8 mouse cellular contexts compared by ENCODE assay signal in the genomic region with DNA sequence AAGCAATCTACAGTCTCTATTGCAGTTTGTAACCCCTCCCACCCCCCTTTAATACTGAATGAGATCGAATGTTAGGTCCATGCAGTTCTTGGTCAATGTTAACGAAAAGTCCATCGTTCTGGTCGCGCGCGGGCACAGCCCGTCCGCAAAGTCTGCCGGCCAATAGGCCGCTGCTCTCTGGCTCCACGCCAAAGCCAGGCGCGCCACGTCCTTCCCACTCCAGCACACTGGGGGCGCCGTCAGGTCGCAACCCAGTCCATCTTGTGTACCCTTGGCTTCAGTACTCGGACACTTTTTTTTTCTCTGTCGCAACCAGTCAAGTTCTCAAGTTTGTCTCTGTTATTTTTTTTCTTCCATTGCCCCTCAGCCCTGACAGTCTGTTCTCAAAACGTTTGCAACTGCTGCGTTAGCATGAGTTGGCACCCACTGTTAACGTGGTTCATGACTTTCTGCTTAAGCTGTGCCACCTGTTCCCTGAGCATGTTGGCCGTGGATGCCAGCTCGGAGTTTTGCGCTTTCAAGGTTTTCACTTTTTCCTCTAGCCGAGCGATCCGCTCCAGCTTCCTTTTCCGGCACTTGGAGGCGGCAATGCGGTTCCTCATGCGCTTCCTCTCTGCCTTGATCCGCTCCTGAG. TPM values are rescaled to one million over a fixed set of nuclear protein-coding genes. Genes with fewer than 3 reads are reported as not detected.
A peak's percentile ranks its signal among the peaks of the same experiment; 100 is the strongest.
DNase-seq lines count a peak whose midpoint lies in the region; ATAC-seq lines count a peak whose summit lies in the region.

No protein-coding gene starts in this region.

- ATAC-seq in hindbrain, embryonic 16.5 days: no peak
- ATAC-seq in megakaryocyte, adult 5-6 weeks (ENCODE audit: poor library complexity, severe bottlenecking): peak; percentile 5; the same call in 1 of the 2 replicates

- WGBS in hindbrain, embryonic 16.5 days: under 1% methylated on average over 34 of the region's 34 CpGs

- H3K36me3 ChIP-seq in hindbrain, embryonic 16.5 days (ENCODE audit: control insufficient read depth, insufficient read depth, low read length): no peaks in the 10 kb centered on the region

- H3K4me3 ChIP-seq in hindbrain, embryonic 16.5 days (ENCODE audit: low read length): peak overlapping the region; percentile 68

- H3K9me3 ChIP-seq in hindbrain, embryonic 16.5 days (ENCODE audit: control insufficient read depth, low read length): no peaks in the 10 kb centered on the region

- no peaks in the 10 kb centered on the region for H3K27me3 ChIP-seq in hindbrain, embryonic 16.5 days (replicated peaks; ENCODE audit: control insufficient read depth, insufficient read depth, low read length)

- H3K4me1 ChIP-seq in hindbrain, embryonic 16.5 days (ENCODE audit: control insufficient read depth, insufficient read depth, low read depth, low read length): peaks cover 10% of the 10 kb centered on the region

- H3K4me2 ChIP-seq in hindbrain, embryonic 16.5 days (ENCODE audit: low read length): peak overlapping the region; percentile 64

- peak; percentile 78 for DNase-seq in Muller cell, postnatal 12 days (ENCODE audit: inconsistent ontology term)
- peak; percentile 79 for DNase-seq in cerebellum, adult 8-10 months
- peak; percentile 63 to 69 for DNase-seq in frontal cortex, postnatal 36 days (ENCODE audit: low spot score in 2 of 2)
- peak; percentile 43 to 52 for DNase-seq in left cerebral cortex, adult 8-10 months (ENCODE audit: low spot score in 2 of 2)
- DNase-seq in right cerebral cortex, postnatal 14 days: peak; percentile 73
- peak; percentile 85 for DNase-seq in urinary bladder, postnatal 14 days (ENCODE audit: low spot score)

- H3K9ac ChIP-seq in hindbrain, embryonic 16.5 days (ENCODE audit: low read depth, low read length): peak overlapping the region; percentile 82

- H3K27ac ChIP-seq in hindbrain, embryonic 16.5 days (ENCODE audit: low read depth, low read length): peak overlapping the region; percentile 95; the same call in 1 of the 2 replicates

RNA-seq across cellular contexts. Expression of gene Jun, which starts 2.0 kb away (rescaled TPM):
- 62.9 and 63.7 TPM in 2 replicates for polyA plus RNA-seq in hindbrain, embryonic 16.5 days (2015; fragmentation: Nextera tagmentation; extraction: Ambion mirVana)
- total RNA-seq in left cerebral cortex, adult 8-10 months (2022): 10 to 100 TPM; 34.5 to 49.9 (median 40.0) TPM
- 88.4 and 91.5 TPM in 2 replicates for total RNA-seq in megakaryocyte, adult 5-6 weeks (2015)
- total RNA-seq in megakaryocyte, adult 5-6 weeks (2017): 141 and 162 TPM in 2 replicates
